Mouse (Mus musculus): Measurements from ENCODE around the gene Sh3pxd2a. TPM values are rescaled to one million over a fixed set of nuclear protein-coding genes. Genes with fewer than 3 reads are reported as not detected.

Gene Sh3pxd2a
- total RNA-seq, 2 experiments from 2014 or later, result 35.5 to 36.6 TPM

- intact Hi-C loops (cut with DNase I), result loop anchor here (5.0 kb wide), 1 partner anchor 58 kb away; no protein-coding TSS in a partner anchor
- DNase-seq, result peak in 1 of 2 experiments; percentile 1
Measured at GRCm38 (mm10) chr19:47460120-47460960, 3.9 kb downstream of the Sh3pxd2a start.

- intact Hi-C loops (cut with DNase I), result no loop called here
- DNase-seq, result peak in 1 of 2 experiments; percentile 17
Measured at GRCm38 (mm10) chr19:47459214-47459613, 5.0 kb downstream of the Sh3pxd2a start.

- DNase-seq, result peak; percentile 46 to 54
- intact Hi-C loops (cut with DNase I), result no loop called here
Measured at GRCm38 (mm10) chr19:47458504-47459161, 5.6 kb downstream of the Sh3pxd2a start.

- DNase-seq, result peak; percentile 20 to 46
- intact Hi-C loops (cut with DNase I), result no loop called here
Measured at GRCm38 (mm10) chr19:47457711-47458503, 6.3 kb downstream of the Sh3pxd2a start.

- peak in 1 of 2 experiments; percentile 1 for DNase-seq
- intact Hi-C loops (cut with DNase I), result no loop called here
Measured at GRCm38 (mm10) chr19:47456021-47456420, 8.2 kb downstream of the Sh3pxd2a start.

- DNase-seq, result peak in 1 of 2 experiments; percentile 28
- intact Hi-C loops (cut with DNase I), result no loop called here
Measured at GRCm38 (mm10) chr19:47455001-47455755, 9.0 kb downstream of the Sh3pxd2a start.

GRCm38 (mm10) chr19:47454167-47455000, 9.8 kb downstream of the Sh3pxd2a start:
- intact Hi-C loops (cut with DNase I), result no loop called here
- peak; percentile 7 to 33 for DNase-seq

- peak in 1 of 2 experiments; percentile 2 for DNase-seq
- intact Hi-C loops (cut with DNase I), result no loop called here
Measured at GRCm38 (mm10) chr19:47453352-47453751, 10.8 kb downstream of the Sh3pxd2a start.

GRCm38 (mm10) chr19:47452682-47453081, 11.5 kb downstream of the Sh3pxd2a start:
- DNase-seq, result peak; percentile 58 to 70
- intact Hi-C loops (cut with DNase I), result no loop called here

- intact Hi-C loops (cut with DNase I), result no loop called here
- DNase-seq, result peak in 1 of 2 experiments; percentile 44
Measured at GRCm38 (mm10) chr19:47452211-47452610, 12.0 kb downstream of the Sh3pxd2a start.

- peak in 1 of 2 experiments; percentile 7 for DNase-seq
- intact Hi-C loops (cut with DNase I), result no loop called here
Measured at GRCm38 (mm10) chr19:47451476-47452113, 12.6 kb downstream of the Sh3pxd2a start.

- intact Hi-C loops (cut with DNase I), result no loop called here
- peak; percentile 34 to 42 for DNase-seq
Measured at GRCm38 (mm10) chr19:47450261-47451137, 13.7 kb downstream of the Sh3pxd2a start.

GRCm38 (mm10) chr19:47449513-47450227, 14.5 kb downstream of the Sh3pxd2a start:
- intact Hi-C loops (cut with DNase I), result no loop called here
- peak in 1 of 2 experiments; percentile 2 for DNase-seq

GRCm38 (mm10) chr19:47448618-47449151, 15.5 kb downstream of the Sh3pxd2a start:
- DNase-seq, result no peak
- intact Hi-C loops (cut with DNase I), result no loop called here

GRCm38 (mm10) chr19:47446841-47447365, 17.3 kb downstream of the Sh3pxd2a start:
- intact Hi-C loops (cut with DNase I), result no loop called here
- DNase-seq, result peak in 1 of 2 experiments; percentile 38

GRCm38 (mm10) chr19:47446130-47446529, 18.1 kb downstream of the Sh3pxd2a start:
- DNase-seq, result no peak

More at GRCm38 (mm10) chr19:47446130-47446529, 18.1 kb downstream of the Sh3pxd2a start:
- intact Hi-C loops (cut with DNase I), result no loop called here
